7 mouse cellular contexts compared by ENCODE assay signal in genomic region chr17:45731172-45731864, GRCm38 (mm10). TPM values are rescaled to one million over a fixed set of nuclear protein-coding genes. Genes with fewer than 3 reads are reported as not detected.
DNase-seq lines count a peak whose midpoint lies in the region; ATAC-seq and TF ChIP-seq lines count a peak whose summit lies in the region.

No protein-coding gene starts in this region.

- intact Hi-C loops in left cerebral cortex, postnatal 10 days (cut with DNase I) = loop anchor here (1.0 to 10.0 kb wide), 3 partner anchors 301 to 433 kb away; partner anchors contain the start of genes Gtpbp2 and Vegfa

- no peaks in the 10 kb centered on the region for H3K9me3 ChIP-seq in forebrain, embryonic 16.5 days (ENCODE audit: control insufficient read depth, low read length)
- H3K9me3 ChIP-seq in hindbrain, embryonic 11.5 days (ENCODE audit: control insufficient read depth, low read length) = no peaks in the 10 kb centered on the region
- H3K9me3 ChIP-seq in midbrain, embryonic 15.5 days = no peaks in the 10 kb centered on the region

- DNase-seq in R1 (ENCODE audit: low read depth, low spot score) = peak; percentile 84
- DNase-seq in cerebellum, adult 11 months = peak; percentile 86
- peak; percentile 93 for DNase-seq in hindbrain, embryonic 11.5 days (ENCODE audit: low spot score)
- peak; percentile 84 to 86 for DNase-seq in left cerebral cortex, postnatal 10 days (ENCODE audit: extremely low spot score in 1 of 2, low spot score in 2 of 2)
- DNase-seq in spleen, adult 2 months (ENCODE audit: low read depth in 1 of 2, low spot score in 2 of 2) = peak; percentile 62 to 77

- TF ChIP-seq POLR2A in spleen, adult 2 months (IDR thresholded peaks at IDR 0.05; ENCODE audit: low read depth, low read length) = no peak

- peak; percentile 90 for TF ChIP-seq CTCF in spleen, adult 2 months (IDR thresholded peaks at IDR 0.05; ENCODE audit: extremely low read depth, insufficient read depth, insufficient read length, insufficient replicate concordance)

- no peaks in the 10 kb centered on the region for H3K36me3 ChIP-seq in forebrain, embryonic 16.5 days (ENCODE audit: control insufficient read depth, insufficient read depth)
- H3K36me3 ChIP-seq in hindbrain, embryonic 11.5 days (ENCODE audit: control insufficient read depth, insufficient read depth, low read length) = no peaks in the 10 kb centered on the region
- H3K36me3 ChIP-seq in midbrain, embryonic 15.5 days (replicated peaks) = no peaks in the 10 kb centered on the region
- no peaks in the 10 kb centered on the region for H3K36me3 ChIP-seq in spleen, adult 2 months (ENCODE audit: control insufficient read depth, insufficient read depth, low read length)

- H3K4me2 ChIP-seq in forebrain, embryonic 16.5 days (ENCODE audit: low read length) = no peak overlapping the region
- H3K4me2 ChIP-seq in hindbrain, embryonic 11.5 days (replicated peaks; ENCODE audit: low read depth, low read length) = no peak overlapping the region
- no peak overlapping the region for H3K4me2 ChIP-seq in midbrain, embryonic 15.5 days

- H3K9ac ChIP-seq in forebrain, embryonic 16.5 days (replicated peaks; ENCODE audit: low read depth, low read length) = no peak overlapping the region
- H3K9ac ChIP-seq in hindbrain, embryonic 11.5 days (ENCODE audit: low read depth, low read length) = no peak overlapping the region
- no peak overlapping the region for H3K9ac ChIP-seq in midbrain, embryonic 15.5 days

- 19% methylated on average over 9 of the region's 9 CpGs for WGBS in forebrain, embryonic 16.5 days
- WGBS in hindbrain, embryonic 11.5 days = 24% methylated on average over 9 of the region's 9 CpGs
- WGBS in midbrain, embryonic 15.5 days = 21% methylated on average over 9 of the region's 9 CpGs
- WGBS in spleen, adult 2 months = 37% methylated on average over 9 of the region's 9 CpGs

- 0 out of 2 replicates have a peak, but pooled peaks cover 2% of the 10 kb centered on the region for H3K27me3 ChIP-seq in forebrain, embryonic 16.5 days (replicated peaks; ENCODE audit: control insufficient read depth, insufficient read depth, low read length)
- peaks cover 2% of the 10 kb centered on the region; the same call in 1 of the 2 replicates for H3K27me3 ChIP-seq in hindbrain, embryonic 11.5 days (ENCODE audit: control insufficient read depth, insufficient read depth, low read length)
- 0 out of 2 replicates have a peak, but pooled peaks cover 7% of the 10 kb centered on the region for H3K27me3 ChIP-seq in midbrain, embryonic 15.5 days (replicated peaks)
- peaks cover 8% of the 10 kb centered on the region for H3K27me3 ChIP-seq in spleen, adult 2 months (ENCODE audit: control insufficient read depth, insufficient read depth, low read length)

- ATAC-seq in forebrain, embryonic 16.5 days = peak; percentile 32
- 0 out of 2 replicates have a peak, but pooled peaks have one; percentile 1 for ATAC-seq in hindbrain, embryonic 11.5 days (ENCODE audit: low FRiP score)
- ATAC-seq in midbrain, embryonic 15.5 days (replicated peaks) = peak; percentile 6; the same call in 1 of the 2 replicates

- H3K4me1 ChIP-seq in forebrain, embryonic 16.5 days (replicated peaks; ENCODE audit: control insufficient read depth, insufficient read depth, low read length) = peaks cover 33% of the 10 kb centered on the region
- peaks cover 8% of the 10 kb centered on the region; the same call in 1 of the 2 replicates for H3K4me1 ChIP-seq in hindbrain, embryonic 11.5 days (replicated peaks; ENCODE audit: control insufficient read depth, insufficient read depth, low read length)
- peaks cover 31% of the 10 kb centered on the region for H3K4me1 ChIP-seq in midbrain, embryonic 15.5 days
- H3K4me1 ChIP-seq in spleen, adult 2 months (ENCODE audit: control insufficient read depth, insufficient read depth, insufficient read length) = peaks cover 11% of the 10 kb centered on the region

- no peak overlapping the region for H3K27ac ChIP-seq in forebrain, embryonic 16.5 days (ENCODE audit: low read length)
- no peak overlapping the region for H3K27ac ChIP-seq in hindbrain, embryonic 11.5 days (ENCODE audit: low read depth, low read length)
- H3K27ac ChIP-seq in midbrain, embryonic 15.5 days = no peak overlapping the region
- H3K27ac ChIP-seq in spleen, adult 2 months (ENCODE audit: insufficient read depth, low read length) = no peak overlapping the region

- no peak overlapping the region for H3K4me3 ChIP-seq in forebrain, embryonic 16.5 days (replicated peaks; ENCODE audit: low read length)
- no peak overlapping the region for H3K4me3 ChIP-seq in hindbrain, embryonic 11.5 days (ENCODE audit: low read depth, low read length)
- H3K4me3 ChIP-seq in midbrain, embryonic 15.5 days = no peak overlapping the region
- H3K4me3 ChIP-seq in spleen, adult 2 months (ENCODE audit: extremely low read depth, insufficient read depth, insufficient read length) = no peak overlapping the region

RNA-seq across cellular contexts. Expression of gene 1600014C23Rik, which starts 2.3 kb away (rescaled TPM):
- 0.46 TPM in 1 of 2 replicates, not detected in the other for polyA plus RNA-seq in forebrain, embryonic 16.5 days (2015; fragmentation: Nextera tagmentation; extraction: Ambion mirVana)
- 0.32 and 0.37 TPM in 2 replicates for polyA plus RNA-seq in hindbrain, embryonic 11.5 days (2014; fragmentation: Nextera tagmentation; extraction: Ambion mirVana)
- not detected for total RNA-seq in left cerebral cortex, postnatal 10 days (2021)
- 0.61 TPM in 1 of 2 replicates, not detected in the other for polyA plus RNA-seq in midbrain, embryonic 15.5 days (2015; fragmentation: Nextera tagmentation; extraction: Ambion mirVana)
- not detected in 2 replicates for polyA plus RNA-seq in spleen, adult 2 months (2012; rRNA removed)

RNA-seq across cellular contexts. Expression of gene Tmem63b, which starts 44.6 kb away (rescaled TPM):
- 126 and 140 TPM in 2 replicates for polyA plus RNA-seq in forebrain, embryonic 16.5 days (2015; fragmentation: Nextera tagmentation; extraction: Ambion mirVana)
- polyA plus RNA-seq in hindbrain, embryonic 11.5 days (2014; fragmentation: Nextera tagmentation; extraction: Ambion mirVana) = 48.6 and 50.3 TPM in 2 replicates
- total RNA-seq in left cerebral cortex, postnatal 10 days (2021) = 100 to 1,000 TPM; 238 to 244 TPM
- polyA plus RNA-seq in midbrain, embryonic 15.5 days (2015; fragmentation: Nextera tagmentation; extraction: Ambion mirVana) = 173 and 177 TPM in 2 replicates
- 27.4 and 30.3 TPM in 2 replicates for polyA plus RNA-seq in spleen, adult 2 months (2012; rRNA removed)

RNA-seq across cellular contexts. Expression of gene Mrpl14, which starts 45.2 kb away (rescaled TPM):
- 93.4 and 112 TPM in 2 replicates for polyA plus RNA-seq in forebrain, embryonic 16.5 days (2015; fragmentation: Nextera tagmentation; extraction: Ambion mirVana)
- 105 and 109 TPM in 2 replicates for polyA plus RNA-seq in hindbrain, embryonic 11.5 days (2014; fragmentation: Nextera tagmentation; extraction: Ambion mirVana)
- total RNA-seq in left cerebral cortex, postnatal 10 days (2021) = 10 to 100 TPM; 46.8 to 47.1 TPM
- 118 and 124 TPM in 2 replicates for polyA plus RNA-seq in midbrain, embryonic 15.5 days (2015; fragmentation: Nextera tagmentation; extraction: Ambion mirVana)
- 54.1 and 81.9 TPM in 2 replicates for polyA plus RNA-seq in spleen, adult 2 months (2012; rRNA removed)
